Mouse (Mus musculus): Measurements from ENCODE around the gene Bicra. TPM values are rescaled to one million over a fixed set of nuclear protein-coding genes. Genes with fewer than 3 reads are reported as not detected.
A peak's percentile ranks its signal among the peaks of the same experiment; 100 is the strongest.

Gene Bicra
- total and polyA plus RNA-seq, 2 experiments from 2014 or later = 3.8 to 6.2 TPM

DNA sequence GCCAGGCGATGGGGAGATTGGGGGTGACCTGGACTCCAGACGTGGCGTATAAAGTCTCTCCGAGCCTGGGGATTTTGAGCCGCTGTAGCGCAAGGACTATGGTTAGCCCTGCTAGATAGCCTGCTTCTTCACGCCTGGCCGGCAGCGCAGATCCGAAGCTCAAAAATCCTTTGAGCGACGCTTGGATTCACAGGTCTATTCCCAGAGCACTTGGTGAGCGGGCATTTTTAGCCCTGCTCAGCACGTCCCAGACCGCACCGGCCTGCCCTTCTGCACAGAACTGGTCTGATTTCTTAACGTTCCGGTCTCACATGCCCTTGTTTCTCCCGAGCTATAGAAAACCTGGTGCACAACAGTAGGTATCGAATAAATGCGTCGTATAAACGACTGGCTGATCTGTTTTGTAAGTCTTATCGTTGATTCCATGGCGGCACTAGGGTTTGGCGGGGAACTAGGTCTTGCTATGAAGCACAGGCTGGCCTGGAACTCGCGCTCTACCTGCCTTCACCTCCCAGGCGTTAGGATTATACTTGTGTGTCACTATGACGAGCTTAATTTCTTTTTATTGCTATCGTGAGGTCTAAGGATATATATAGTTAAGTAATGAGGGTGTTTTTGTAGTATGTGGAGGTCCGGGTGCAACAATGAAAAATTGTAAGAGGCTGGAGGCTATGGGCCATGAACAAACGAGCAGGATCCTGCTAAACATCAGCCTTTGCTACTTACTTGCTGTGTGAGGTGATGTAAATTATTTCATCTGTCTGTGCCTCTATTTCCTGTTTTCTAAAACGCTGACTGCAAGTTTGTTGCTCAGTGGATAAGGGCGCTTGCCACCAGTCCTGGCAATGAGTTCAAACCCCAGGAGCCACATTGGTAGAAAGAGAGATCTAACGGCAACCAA, 1.2 kb upstream of the Bicra start:
- no peak for TF ChIP-seq CTCF (IDR thresholded peaks at IDR 0.05; ENCODE audit: low read depth)
- H3K4me1 ChIP-seq (ENCODE audit: insufficient read depth, low read length) = peaks cover 25% of the 10 kb centered on the region
- DNase-seq (ENCODE audit: low spot score) (peak; percentile 43), ATAC-seq (no peak)
- no peaks in the 10 kb centered on the region for H3K36me3 ChIP-seq (ENCODE audit: insufficient read depth, low read length)
- H3K27me3 ChIP-seq (ENCODE audit: insufficient read depth, low read length) = no peaks in the 10 kb centered on the region
- H3K4me2 ChIP-seq (ENCODE audit: low read depth, low read length) = peak overlapping the region; percentile 91
- H3K27ac ChIP-seq = peak overlapping the region; percentile 98
- peak overlapping the region; percentile 95 for H3K9ac ChIP-seq (replicated peaks; ENCODE audit: low read length)
- WGBS = 7% methylated on average over 36 of the region's 36 CpGs
- no peaks in the 10 kb centered on the region for H3K9me3 ChIP-seq (ENCODE audit: low read length)
- H3K4me3 ChIP-seq (ENCODE audit: low read length) = peak overlapping the region; percentile 72

DNA sequence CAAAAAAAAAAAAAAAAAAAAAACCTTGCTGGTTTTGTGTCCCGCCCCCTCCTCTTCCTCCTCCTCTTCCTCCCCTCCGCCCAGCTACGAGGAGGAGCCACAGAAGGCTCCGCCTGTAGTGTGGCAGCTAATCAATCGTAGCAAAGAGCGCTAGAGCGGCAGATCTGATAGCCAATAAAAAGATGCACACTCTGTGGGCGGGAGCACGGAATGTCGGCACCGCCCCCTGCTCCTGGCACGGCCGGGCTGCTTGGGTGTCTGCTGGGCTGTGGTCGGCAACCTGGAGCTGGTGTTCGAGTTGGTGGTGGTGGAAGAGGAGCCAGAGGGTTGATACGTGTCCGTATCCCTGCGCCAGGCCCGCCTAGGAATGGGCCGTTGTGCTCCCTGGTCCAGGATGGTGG, 443 bp upstream of the Bicra start:
- Histone ChIP-seq H3K27me3 (ENCODE audit: insufficient read depth, low read length) (no peaks in the 10 kb centered on the region), H3K4me2 (ENCODE audit: low read depth, low read length) (peak overlapping the region; percentile 91), H3K9me3 (ENCODE audit: low read length) (no peaks in the 10 kb centered on the region), H3K4me3 (ENCODE audit: low read length) (peak overlapping the region; percentile 72), H3K36me3 (ENCODE audit: insufficient read depth, low read length) (no peaks in the 10 kb centered on the region), H3K9ac (replicated peaks; ENCODE audit: low read length) (peak overlapping the region; percentile 95), H3K4me1 (ENCODE audit: insufficient read depth, low read length) (peaks cover 25% of the 10 kb centered on the region), H3K27ac (peak overlapping the region; percentile 98)
- DNase-seq (ENCODE audit: low spot score) (peak; percentile 98), ATAC-seq (peak; percentile 88)
- WGBS = under 1% methylated on average over 19 of the region's 20 CpGs
- no peak for TF ChIP-seq CTCF (IDR thresholded peaks at IDR 0.05; ENCODE audit: low read depth)

DNA sequence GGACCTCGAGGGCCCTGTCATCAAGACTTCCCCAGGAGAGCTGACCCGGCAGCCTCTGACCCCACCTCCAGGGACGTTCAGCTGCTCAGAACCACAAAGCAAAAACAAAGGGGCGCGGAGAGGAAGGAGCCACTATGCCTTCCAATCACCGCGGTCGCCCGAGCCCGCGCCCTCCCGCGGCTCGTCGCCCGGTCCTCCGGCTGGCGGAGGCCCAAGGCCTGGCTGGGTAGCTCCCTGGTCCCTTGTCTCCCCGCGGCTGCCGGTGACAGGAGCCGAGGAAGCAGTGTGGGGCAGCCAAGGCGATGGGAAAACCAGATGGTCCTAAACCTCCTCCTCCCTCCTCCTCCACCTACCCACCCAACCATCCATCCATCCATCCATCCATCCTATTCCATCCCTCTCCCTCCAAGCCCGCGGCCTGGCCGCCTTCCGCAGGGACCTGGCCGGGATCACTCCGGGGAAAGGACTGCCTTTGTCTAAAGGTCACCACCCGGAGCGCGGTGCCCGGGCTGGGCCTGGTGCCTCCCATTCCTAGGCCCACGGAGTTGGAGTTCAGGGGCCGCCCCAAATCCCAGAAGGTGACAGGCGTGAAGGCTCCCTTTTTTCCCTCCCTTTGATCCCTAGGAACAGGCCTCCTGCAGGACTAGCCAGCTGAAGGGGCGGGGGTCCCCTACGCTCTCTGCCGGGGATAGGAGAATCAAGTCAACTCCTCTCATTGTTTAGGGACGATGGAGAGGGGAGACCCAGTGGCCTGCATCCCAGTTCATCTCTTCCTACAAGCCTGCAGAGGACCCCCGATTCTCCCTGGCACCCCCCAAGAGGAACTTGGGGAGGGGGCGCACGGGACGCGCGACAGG, 1.0 kb downstream of the Bicra start:
- Histone ChIP-seq H3K4me1 (ENCODE audit: insufficient read depth, low read length) (peaks cover 25% of the 10 kb centered on the region), H3K4me2 (ENCODE audit: low read depth, low read length) (peak overlapping the region; percentile 91), H3K9ac (replicated peaks; ENCODE audit: low read length) (peak overlapping the region; percentile 95), H3K27me3 (ENCODE audit: insufficient read depth, low read length) (no peaks in the 10 kb centered on the region), H3K36me3 (ENCODE audit: insufficient read depth, low read length) (no peaks in the 10 kb centered on the region), H3K9me3 (ENCODE audit: low read length) (no peaks in the 10 kb centered on the region), H3K27ac (peak overlapping the region; percentile 98), H3K4me3 (ENCODE audit: low read length) (peak overlapping the region; percentile 72)
- TF ChIP-seq CTCF (IDR thresholded peaks at IDR 0.05; ENCODE audit: low read depth) = peak; percentile 1; the same call in 1 of the 2 replicates
- ATAC-seq (peak; percentile 33), DNase-seq (ENCODE audit: low spot score) (peak; percentile 80)
- 2% methylated on average over 32 of the region's 46 CpGs for WGBS

DNA sequence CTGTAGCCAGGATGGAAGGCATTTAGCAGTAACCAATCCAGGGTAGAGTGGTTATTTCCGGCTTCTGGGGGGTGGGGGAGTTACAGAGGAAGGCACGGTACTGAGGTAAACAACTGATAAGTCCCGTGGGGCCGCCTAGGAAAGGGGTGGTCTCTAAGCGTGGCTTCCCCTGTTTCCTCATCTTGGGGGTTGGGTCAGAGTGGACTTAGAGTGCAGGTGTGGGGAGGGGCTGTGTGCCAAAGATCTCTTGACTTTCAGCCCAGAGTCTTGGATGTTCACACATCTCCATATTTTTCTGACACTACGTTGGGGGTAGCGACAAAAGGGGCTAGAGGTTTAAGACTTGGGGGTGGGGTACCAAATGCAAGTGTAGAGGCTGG, 1.6 kb downstream of the Bicra start:
- Histone ChIP-seq H3K4me3 (ENCODE audit: low read length) (peak overlapping the region; percentile 72), H3K9ac (replicated peaks; ENCODE audit: low read length) (peak overlapping the region; percentile 95), H3K4me1 (ENCODE audit: insufficient read depth, low read length) (peaks cover 25% of the 10 kb centered on the region), H3K27me3 (ENCODE audit: insufficient read depth, low read length) (no peaks in the 10 kb centered on the region), H3K4me2 (ENCODE audit: low read depth, low read length) (peak overlapping the region; percentile 91), H3K36me3 (ENCODE audit: insufficient read depth, low read length) (no peaks in the 10 kb centered on the region), H3K9me3 (ENCODE audit: low read length) (no peaks in the 10 kb centered on the region), H3K27ac (peak overlapping the region; percentile 98)
- no peak for TF ChIP-seq CTCF (IDR thresholded peaks at IDR 0.05; ENCODE audit: low read depth)
- WGBS = 3% methylated on average over 7 of the region's 7 CpGs
- peak; percentile 54 for DNase-seq (ENCODE audit: low spot score)
- peak; percentile 6; the same call in 1 of the 2 replicates for ATAC-seq

DNA sequence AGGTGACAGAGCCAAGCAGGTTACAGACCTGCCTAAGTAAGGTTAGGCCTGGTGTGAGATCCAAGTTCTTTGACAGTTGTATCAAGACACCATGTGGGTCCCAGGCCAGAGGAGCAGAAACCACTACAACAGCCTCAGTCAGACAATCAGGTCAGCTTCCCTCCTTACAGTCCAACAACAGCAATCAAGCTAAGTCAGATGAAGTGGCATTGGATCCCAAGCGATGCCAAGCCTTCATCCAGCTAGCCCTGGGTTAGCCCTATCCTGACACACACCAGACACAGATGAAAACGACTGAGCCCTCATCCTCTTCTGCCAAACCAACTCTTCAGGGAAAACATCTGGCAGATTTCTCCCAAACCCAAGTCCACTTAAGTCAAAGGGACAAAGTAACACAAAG, 2.2 kb downstream of the Bicra start:
- peak overlapping the region; percentile 72; the same call in 1 of the 2 replicates for H3K4me3 ChIP-seq (ENCODE audit: low read length)
- TF ChIP-seq CTCF (IDR thresholded peaks at IDR 0.05; ENCODE audit: low read depth) = no peak
- H3K27me3 ChIP-seq (ENCODE audit: insufficient read depth, low read length) = no peaks in the 10 kb centered on the region
- H3K4me1 ChIP-seq (ENCODE audit: insufficient read depth, low read length) = peaks cover 25% of the 10 kb centered on the region
- ATAC-seq (no peak), DNase-seq (ENCODE audit: low spot score) (no peak)
- WGBS = 50% methylated on average over 2 of the region's 2 CpGs
- H3K4me2 ChIP-seq (ENCODE audit: low read depth, low read length) = peak overlapping the region; percentile 91
- H3K36me3 ChIP-seq (ENCODE audit: insufficient read depth, low read length) = no peaks in the 10 kb centered on the region
- H3K27ac ChIP-seq = peak overlapping the region; percentile 98; the same call in 1 of the 2 replicates
- H3K9me3 ChIP-seq (ENCODE audit: low read length) = no peaks in the 10 kb centered on the region
- H3K9ac ChIP-seq (replicated peaks; ENCODE audit: low read length) = no peak overlapping the region

- H3K9ac ChIP-seq (replicated peaks; ENCODE audit: low read length) = no peak overlapping the region
- H3K4me1 ChIP-seq (ENCODE audit: insufficient read depth, low read length) = peaks cover 20% of the 10 kb centered on the region
- WGBS = 31% methylated on average over 5 of the region's 5 CpGs
- ATAC-seq (no peak), DNase-seq (ENCODE audit: low spot score) (no peak)
- TF ChIP-seq CTCF (IDR thresholded peaks at IDR 0.05; ENCODE audit: low read depth) = no peak
- H3K4me2 ChIP-seq (ENCODE audit: low read depth, low read length) = 0 out of 2 replicates have a peak overlapping the region, but pooled peaks have one; percentile 2
- no peak overlapping the region for H3K4me3 ChIP-seq (ENCODE audit: low read length)
- H3K27me3 ChIP-seq (ENCODE audit: insufficient read depth, low read length) = no peaks in the 10 kb centered on the region
- H3K36me3 ChIP-seq (ENCODE audit: insufficient read depth, low read length) = no peaks in the 10 kb centered on the region
- H3K27ac ChIP-seq = no peak overlapping the region
- no peaks in the 10 kb centered on the region for H3K9me3 ChIP-seq (ENCODE audit: low read length)
These were observed 3.2 kb downstream of the Bicra start for GRCm38 (mm10) chr7:16044531-16044930.

Data from hindbrain, postnatal 0 days (tissue).